Mouse (Mus musculus) heart, embryonic 10.5 days (tissue): Measurements from ENCODE around the gene Gpc2. TPM values are rescaled to one million over a fixed set of nuclear protein-coding genes. Genes with fewer than 3 reads are reported as not detected.

Experiments used
- DNase-seq: peaks from one replicate; pipeline ENCODE4 v3.0.0-alpha.2; 2017; ENCODE audit warnings: low spot score
- H3K27ac ChIP-seq: fragments of 300-500 bp; sonication (generic); 2 replicates; pipeline ENCODE4 v1.5.1; 2016; ENCODE audit warnings: mild to moderate bottlenecking
- H3K27me3 ChIP-seq: fragments of 300-500 bp; sonication (generic); 2 replicates; pipeline ENCODE4 v1.6.1; 2016; ENCODE audit warnings: mild to moderate bottlenecking; ENCODE audit not compliant: poor library complexity, insufficient read depth, severe bottlenecking
- H3K36me3 ChIP-seq: fragments of 300-500 bp; sonication (generic); 2 replicates; pipeline ENCODE4 v1.6.1; 2016; ENCODE audit warnings: mild to moderate bottlenecking, moderate library complexity
- H3K4me1 ChIP-seq: fragments of 300-500 bp; sonication (generic); 2 replicates; pipeline ENCODE4 v1.6.1; 2016; ENCODE audit warnings: mild to moderate bottlenecking
- H3K4me3 ChIP-seq: fragments of 300-500 bp; sonication (generic); 2 replicates; pipeline ENCODE4 v1.5.1; 2016; ENCODE audit warnings: mild to moderate bottlenecking, moderate library complexity
- H3K9me3 ChIP-seq: fragments of 300-500 bp; sonication (generic); 2 replicates; pipeline ENCODE4 v1.6.1; 2016; ENCODE audit warnings: mild to moderate bottlenecking, moderate library complexity
- WGBS: fragments of 180-500 bp; shearing (Covaris S2); methylation state at CpG from one replicate; pipeline ENCODE4 v1.1.7; 2016; 5-methylcytosine and 5-hydroxymethylcytosine counted together
- polyA plus RNA-seq: library from polyadenylated mRNA; unstranded; fragments of >200 nt; fragmentation: Nextera tagmentation; extraction: Ambion mirVana; gene quantifications from 2 replicates; pipeline ENCODE4 v1.2.1, GENCODE M21; 2016

Gene Gpc2
- polyA plus RNA-seq, 1 experiment from 2014 or later, result 18.0 TPM

GRCm38 (mm10) chr5:138227367-138227766 is 52.4 kb downstream of the Gpc2 start:
- H3K27ac ChIP-seq, result no peak overlapping the region
- no peaks in the 10 kb centered on the region for H3K9me3 ChIP-seq
- H3K36me3 ChIP-seq, result no peaks in the 10 kb centered on the region
- 49% methylated on average over 2 of the region's 2 CpGs for WGBS
- DNase-seq, result no peak
- no peak overlapping the region for H3K4me3 ChIP-seq
- H3K27me3 ChIP-seq, result no peaks in the 10 kb centered on the region
- H3K4me1 ChIP-seq, result no peaks in the 10 kb centered on the region

- no peak for DNase-seq
- no peak overlapping the region for H3K27ac ChIP-seq
- H3K36me3 ChIP-seq, result no peaks in the 10 kb centered on the region
- no peak overlapping the region for H3K4me3 ChIP-seq
- WGBS, result 74% methylated on average over 4 of the region's 4 CpGs
- H3K9me3 ChIP-seq, result no peaks in the 10 kb centered on the region
- no peaks in the 10 kb centered on the region for H3K4me1 ChIP-seq
- H3K27me3 ChIP-seq, result no peaks in the 10 kb centered on the region
Observed at GRCm38 (mm10) chr5:138226491-138226890, 53.3 kb downstream of the Gpc2 start.

- H3K4me1 ChIP-seq, result no peaks in the 10 kb centered on the region
- H3K36me3 ChIP-seq, result no peaks in the 10 kb centered on the region
- no peak within 1 kb of the TSS for H3K27ac ChIP-seq
- no peak within 1 kb of the TSS for H3K4me3 ChIP-seq
- H3K27me3 ChIP-seq, result no peaks in the 10 kb centered on the region
- no peak for DNase-seq
- no peaks in the 10 kb centered on the region for H3K9me3 ChIP-seq
- WGBS, result 51% methylated on average over 2 of the region's 2 CpGs
Observed at GRCm38 (mm10) chr5:138225700-138226099, 54.1 kb downstream of the Gpc2 start, which contains the start of gene Nxpe5. Nxpe5 (plus strand) TSS chr5:138225898.

Other genes starting within 250 kb of the Gpc2 start
- gene Smok3c, start 226.8 kb downstream of the Gpc2 start, polyA plus RNA-seq, result not detected in 2 replicates
- 15.6 and 15.8 TPM in 2 replicates for gene Zkscan1, start 194.9 kb downstream of the Gpc2 start, polyA plus RNA-seq
- 50.0 and 65.1 TPM in 2 replicates for gene Zscan21, start 163.1 kb downstream of the Gpc2 start, polyA plus RNA-seq
- gene Zfp113, start 124.3 kb downstream of the Gpc2 start, polyA plus RNA-seq, result 10.3 and 18.8 TPM in 2 replicates
- 366 and 394 TPM in 2 replicates for gene Cops6, start 118.9 kb downstream of the Gpc2 start, polyA plus RNA-seq
- 13.4 and 15.0 TPM in 2 replicates for gene Ap4m1, start 108.0 kb downstream of the Gpc2 start, polyA plus RNA-seq
- gene Mcm7, start 107.6 kb downstream of the Gpc2 start, polyA plus RNA-seq, result 189 and 225 TPM in 2 replicates
- gene Taf6, start 92.6 kb downstream of the Gpc2 start, polyA plus RNA-seq, result 89.3 and 113 TPM in 2 replicates
- 31.6 and 46.9 TPM in 2 replicates for gene Cnpy4, start 92.5 kb downstream of the Gpc2 start, polyA plus RNA-seq
- gene Mblac1, start 85.7 kb downstream of the Gpc2 start, polyA plus RNA-seq, result 5.6 and 6.6 TPM in 2 replicates
- gene Nxpe5, start 54.1 kb downstream of the Gpc2 start, polyA plus RNA-seq, result not detected in 2 replicates
- 69.9 and 77.7 TPM in 2 replicates for gene Lamtor4, start 24.5 kb downstream of the Gpc2 start, polyA plus RNA-seq
- 4.8 and 8.7 TPM in 2 replicates for gene BC037034, start 16.0 kb downstream of the Gpc2 start, polyA plus RNA-seq
- gene Gal3st4, start 7.2 kb downstream of the Gpc2 start, polyA plus RNA-seq, result 1.4 and 1.6 TPM in 2 replicates
- gene Gm43720, start within 50 bp of the Gpc2 start, polyA plus RNA-seq, result 0.07 and 0.16 TPM in 2 replicates
- gene Stag3, start 235 bp upstream of the Gpc2 start, polyA plus RNA-seq, result 4.1 and 4.2 TPM in 2 replicates
- gene Pvrig, start 62.0 kb upstream of the Gpc2 start, polyA plus RNA-seq, result not detected in 2 replicates
- gene Zfp157, start 161.5 kb upstream of the Gpc2 start, polyA plus RNA-seq, result 22.1 and 25.9 TPM in 2 replicates